Mouse (Mus musculus) lung, postnatal 25 days (tissue): ENCODE results near the gene Dguok.

Experiments
- DNase-seq: peaks from one replicate; pipeline ENCODE4 v3.0.0; 2022; ENCODE audit warnings: low spot score

The Dguok gene

DNA sequence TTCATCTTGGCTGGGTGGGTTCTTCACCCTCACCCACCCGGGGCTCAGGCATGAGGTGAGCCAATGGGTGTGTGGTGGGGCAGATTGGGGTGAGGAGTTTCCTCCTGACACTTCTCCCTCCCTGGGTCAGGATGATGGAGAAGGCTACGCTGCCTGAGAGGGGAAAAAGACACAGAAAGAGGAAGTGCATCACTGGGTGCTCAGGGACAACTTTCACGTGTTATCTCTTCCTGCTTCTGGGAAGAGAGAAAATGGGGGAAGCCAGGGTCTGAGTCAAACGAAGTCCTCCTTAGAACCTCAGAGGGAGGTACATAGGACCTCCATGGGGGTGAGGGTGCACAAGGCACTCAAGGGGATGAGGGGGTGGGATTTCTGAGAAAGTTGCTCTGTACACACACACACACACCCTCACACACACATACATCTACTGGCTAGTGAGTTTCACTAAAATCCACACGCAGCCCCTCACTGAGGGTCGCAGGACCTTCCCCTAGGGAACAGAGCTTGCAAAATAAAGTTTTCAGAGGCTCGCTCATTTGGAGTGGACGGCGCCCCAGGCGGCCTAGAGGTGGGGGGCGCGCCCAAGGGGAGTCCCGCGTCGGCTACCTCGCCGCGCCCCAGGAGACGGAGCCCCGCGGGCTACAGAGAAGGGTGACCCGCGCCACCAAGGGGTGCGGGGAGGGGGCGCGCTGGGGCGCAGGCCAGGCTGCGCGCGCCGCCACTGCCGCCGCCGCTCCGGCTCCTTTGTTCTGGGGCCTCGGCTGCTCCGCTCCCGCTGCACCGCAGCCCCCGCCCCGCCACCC lies 51.2 kb downstream of the Dguok start:
- DNase-seq: no peak

DNA sequence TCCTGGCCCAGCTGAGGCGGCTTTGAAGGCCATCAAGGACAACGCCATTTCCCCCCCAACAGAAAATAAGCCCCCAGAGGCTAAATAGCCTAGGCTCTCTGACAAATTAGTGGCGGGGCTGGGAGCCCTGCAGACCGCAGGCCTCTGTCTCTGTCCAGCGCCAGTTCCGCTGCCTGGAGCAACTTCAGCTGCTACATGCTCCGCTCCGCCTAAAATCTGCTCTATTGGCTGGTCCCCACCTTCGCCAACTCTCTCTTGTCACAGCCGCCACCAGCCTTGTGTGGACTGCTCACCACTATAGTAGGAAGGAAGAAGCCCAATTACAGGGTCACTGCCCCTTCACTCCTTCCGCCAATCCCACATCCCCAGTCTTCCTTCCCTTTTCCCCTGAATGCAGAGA lies 53.1 kb downstream of the Dguok start:
- no peak for DNase-seq

DNA sequence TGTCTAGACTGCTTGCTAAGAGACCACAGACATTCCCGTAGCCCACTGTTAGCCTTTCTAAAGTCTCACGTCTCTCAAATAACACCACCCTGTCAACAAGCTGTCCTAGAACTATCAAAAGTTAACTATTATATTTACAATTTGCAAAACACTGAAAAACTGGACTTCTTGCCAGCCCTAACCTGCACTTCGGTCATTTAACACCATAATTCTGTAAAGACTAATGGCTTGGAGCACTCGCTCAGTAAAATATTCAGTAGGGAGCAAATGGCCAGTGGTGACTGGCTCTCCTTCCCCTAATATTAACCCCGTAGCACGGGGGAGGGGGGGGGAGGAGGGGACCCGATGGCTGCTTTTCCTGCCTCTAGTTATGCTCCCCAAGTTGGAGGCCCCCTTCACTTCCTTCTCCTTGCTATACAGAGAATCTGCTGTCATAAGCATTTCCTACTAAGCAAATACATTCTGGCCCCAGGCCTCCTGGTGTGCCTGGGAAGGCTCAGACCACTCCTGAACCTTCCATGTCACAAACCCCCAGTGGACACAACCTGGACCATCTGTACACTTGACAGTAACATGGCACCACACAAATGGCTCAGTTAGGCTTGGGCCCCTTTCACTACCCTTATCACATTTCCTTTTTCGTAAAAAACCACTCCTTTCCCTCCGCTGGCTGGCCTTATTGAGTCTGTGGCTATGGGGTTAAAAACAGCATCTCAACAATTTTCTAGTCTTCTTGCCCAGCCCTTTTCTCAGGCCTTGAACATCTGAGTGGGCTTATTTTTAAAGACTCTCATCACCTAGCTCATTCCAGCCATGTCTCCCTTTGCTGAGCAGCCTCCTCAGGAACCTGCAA lies 56.1 kb downstream of the Dguok start:
- no peak for DNase-seq

DNA sequence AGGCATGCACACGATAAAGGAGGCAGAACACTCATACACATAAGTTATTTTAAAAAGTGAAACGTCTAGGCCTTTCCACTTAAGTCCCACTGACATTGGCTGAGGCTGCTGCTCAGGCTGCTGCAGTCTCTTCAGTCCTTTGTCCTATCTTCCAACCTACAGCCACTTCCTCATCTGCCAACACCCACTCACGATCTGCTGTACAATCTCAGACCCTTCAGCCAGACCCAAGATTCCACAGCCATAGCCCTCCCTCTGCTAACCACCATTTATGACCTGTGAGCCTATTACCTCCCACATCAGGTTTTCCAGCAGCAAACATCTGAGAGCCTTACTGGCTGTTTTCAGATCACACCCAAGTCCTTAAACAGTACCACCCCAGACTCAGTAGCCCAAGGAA lies 57.3 kb downstream of the Dguok start:
- DNase-seq: no peak

DNA sequence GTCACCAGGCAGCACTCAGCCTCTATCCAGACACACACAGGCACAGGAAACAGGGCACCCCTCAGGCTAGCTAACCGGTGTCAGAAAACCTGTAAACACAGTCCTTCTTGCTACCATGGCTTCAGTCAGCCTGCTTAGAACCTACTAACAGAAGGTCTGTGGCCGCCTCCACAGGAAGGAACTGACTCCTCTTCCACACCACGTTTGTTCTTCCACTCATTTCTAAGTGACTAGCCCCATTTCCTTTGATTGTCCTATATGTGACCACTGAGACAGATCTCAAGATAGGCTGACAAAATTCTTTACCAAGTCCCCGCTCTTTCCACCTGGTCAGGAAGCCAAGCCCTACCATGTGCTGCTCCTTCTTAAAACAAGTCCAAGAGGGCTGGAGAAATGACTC lies 57.9 kb downstream of the Dguok start:
- DNase-seq: no peak

DNA sequence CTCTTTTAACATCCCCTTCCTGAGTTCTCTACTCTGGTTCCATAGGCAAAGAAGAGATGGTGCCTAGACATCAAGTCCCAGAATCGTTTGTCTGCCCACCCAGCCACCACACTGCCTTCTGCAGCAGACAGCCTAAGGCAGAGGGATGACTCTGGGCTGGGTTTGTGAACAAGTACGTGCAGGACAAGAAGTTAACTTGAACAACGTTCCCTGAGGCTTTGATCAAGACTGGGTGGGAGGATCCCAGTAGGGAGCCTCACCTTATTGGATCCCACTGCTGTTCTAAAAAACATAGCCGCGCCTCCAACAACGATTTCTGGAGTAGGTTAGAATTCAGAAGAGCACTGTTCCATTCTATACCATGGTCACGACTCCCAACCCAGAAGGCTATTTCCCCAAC lies 59.7 kb downstream of the Dguok start:
- DNase-seq: no peak

DNA sequence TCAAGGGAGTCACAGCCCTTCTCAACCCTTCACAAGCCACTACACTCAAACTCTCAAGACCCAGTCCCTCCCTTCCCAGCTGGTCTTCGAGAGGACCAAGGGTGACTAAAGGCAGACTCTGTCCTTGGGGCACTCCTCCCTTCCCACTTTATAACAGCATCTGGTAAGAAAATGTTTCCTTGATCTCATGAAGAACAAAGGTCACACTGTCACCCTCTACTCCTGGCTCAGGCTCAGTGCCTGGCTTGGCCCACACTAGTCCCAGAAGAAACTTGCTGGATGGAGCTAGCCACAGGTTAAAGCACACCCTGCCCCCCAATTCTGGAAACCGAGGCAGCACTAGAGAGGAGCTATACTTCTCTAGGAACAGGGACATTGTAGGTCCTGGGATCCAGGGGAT lies 61.0 kb downstream of the Dguok start:
- no peak for DNase-seq

DNA sequence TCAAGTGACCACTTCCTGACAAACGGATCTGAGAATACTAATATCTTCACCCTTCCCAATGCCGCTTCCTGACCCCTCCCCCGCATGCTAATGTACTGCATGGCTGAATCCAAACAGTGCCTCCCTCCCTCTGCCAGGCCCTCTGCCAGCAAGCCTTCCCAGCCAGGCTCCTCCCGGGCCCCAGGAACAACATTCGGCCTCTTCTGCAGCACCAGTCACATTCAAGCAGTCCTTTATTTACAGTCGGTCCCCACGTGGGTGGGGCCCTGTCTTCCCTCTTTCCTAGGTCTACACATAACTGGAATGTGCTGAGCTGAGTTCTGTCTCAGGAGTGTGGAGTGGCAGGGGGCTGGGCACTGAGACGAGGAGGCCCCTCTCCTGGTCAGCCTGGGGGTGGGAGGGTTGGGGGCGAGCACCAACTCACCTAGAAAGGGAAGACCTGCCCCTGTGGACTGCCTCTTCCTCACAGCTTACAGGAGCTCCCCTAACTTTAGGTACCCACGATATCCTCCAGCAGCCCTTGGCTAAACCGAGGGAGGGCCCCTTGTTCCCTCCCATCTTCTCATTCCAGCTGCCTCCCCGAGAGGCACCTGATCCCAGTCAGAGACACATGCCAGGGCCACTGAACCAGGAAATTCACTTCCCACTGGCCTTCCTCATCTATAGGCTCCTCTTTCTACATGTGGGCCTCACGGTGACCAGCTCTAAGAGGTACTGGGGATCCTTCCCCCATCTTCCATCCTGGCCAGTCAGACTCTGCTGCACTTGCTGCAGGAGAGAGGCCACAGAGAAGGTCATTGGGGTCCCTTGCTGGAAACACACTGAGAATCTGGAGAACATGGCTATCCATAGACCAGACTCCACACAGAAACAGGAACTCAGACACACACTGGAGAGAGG lies 63.1 kb downstream of the Dguok start:
- peak; percentile 93 for DNase-seq

DNA sequence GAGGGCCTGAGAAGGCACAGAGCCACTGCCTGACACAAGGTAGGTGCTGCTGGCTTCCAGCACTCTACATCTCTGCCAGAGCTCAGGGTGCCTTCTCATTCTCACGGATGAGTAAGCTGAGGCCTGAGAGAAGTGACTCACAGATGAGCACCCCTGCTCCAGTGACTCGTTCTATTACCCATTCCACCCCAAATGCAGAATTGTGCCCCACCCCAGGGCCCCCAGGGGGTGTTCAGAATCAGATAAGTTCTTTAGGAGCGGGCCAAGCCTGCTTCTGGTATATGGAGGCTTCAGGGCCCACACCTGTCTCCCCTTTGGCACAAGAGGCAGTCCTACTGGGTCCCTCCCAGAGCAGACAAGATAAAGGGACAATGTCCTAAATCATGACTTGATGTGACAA lies 64.1 kb downstream of the Dguok start:
- DNase-seq: no peak

DNA sequence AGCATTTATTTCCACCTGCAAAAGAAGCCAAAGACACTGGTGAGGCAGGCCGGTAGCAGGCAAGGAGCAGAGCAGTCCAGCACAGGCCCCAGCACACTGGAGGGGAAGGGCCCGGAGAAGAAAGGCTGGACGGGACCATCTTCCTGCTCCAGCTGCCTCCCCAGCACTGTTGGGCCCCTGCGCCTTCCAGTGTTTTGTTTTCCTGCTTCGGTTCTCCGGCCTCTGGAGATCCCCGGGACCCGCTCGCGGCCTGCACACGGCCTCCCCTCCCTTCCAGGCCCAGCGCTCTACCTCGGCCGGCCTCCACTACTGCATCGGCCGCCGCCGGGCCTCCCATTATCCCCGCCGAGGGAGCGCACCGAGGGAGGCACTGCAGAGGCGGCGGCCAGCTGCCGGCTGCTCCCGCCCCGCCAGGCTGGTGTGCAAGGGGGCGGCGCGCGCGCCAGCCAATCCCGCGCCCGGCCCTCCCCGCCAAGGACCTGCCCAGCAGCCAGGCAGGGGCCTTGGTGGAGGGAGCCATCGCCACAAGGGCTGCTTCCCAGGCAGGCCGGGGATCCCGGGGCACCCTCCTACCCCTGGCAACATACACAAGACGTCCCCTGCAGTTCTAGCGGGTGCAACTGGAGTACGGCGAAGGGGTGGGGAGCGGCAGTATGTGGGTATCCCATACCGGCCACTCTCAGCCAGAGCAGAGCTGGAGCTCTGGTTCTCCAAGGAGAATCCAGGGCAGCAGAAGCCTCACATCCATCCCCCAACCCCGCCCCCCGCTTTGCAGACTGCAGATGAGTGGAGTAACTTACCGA lies 65.3 kb downstream of the Dguok start:
- DNase-seq: peak; percentile 91

DNA sequence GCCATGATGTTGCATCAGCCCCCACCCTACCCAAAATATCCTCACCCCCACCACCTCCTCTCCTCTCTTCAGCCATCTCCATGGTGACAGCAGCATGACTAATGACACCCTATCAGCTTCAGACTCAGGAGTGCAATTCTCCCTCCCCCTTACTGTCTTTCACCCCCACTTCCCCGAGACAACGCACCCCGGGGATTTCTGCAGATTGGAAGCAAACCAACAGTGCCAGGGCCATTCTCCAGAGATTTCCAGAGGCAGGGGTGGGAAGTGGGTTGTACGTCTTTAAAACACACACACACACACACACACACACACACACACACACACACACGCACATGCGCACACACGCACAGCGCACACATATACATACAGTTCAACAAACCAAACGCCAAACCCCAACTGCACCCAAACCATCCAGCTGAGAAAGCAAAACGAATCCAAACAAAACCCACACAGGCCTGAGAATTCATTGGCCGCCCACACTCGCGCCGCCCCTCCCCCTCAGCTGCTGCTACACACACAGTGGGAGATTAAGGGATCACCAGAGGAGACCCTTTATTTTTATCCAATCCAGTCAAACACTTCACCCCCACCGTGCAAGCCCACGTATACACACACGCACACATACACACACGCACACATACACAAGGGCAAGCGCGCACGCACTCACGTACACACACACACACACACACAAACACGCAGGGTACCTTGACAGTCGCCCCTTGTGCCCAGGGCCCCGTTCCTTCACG lies 66.1 kb downstream of the Dguok start:
- DNase-seq: no peak

DNA sequence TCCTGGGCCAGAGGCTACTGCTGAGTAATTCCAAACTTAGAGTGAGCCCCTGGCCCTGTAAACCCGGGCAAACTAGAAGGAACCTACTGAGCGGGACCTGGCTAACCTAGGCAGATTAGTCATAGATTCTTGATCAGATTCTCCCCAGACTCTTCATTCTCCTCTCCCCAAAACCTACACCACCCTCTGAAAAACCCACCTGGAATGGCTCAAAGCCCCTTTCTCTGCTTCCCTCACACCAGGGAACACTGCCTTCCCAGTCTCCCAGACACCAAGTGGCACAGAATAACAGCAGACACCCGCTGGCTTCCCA lies 66.6 kb downstream of the Dguok start:
- no peak for DNase-seq

DNA sequence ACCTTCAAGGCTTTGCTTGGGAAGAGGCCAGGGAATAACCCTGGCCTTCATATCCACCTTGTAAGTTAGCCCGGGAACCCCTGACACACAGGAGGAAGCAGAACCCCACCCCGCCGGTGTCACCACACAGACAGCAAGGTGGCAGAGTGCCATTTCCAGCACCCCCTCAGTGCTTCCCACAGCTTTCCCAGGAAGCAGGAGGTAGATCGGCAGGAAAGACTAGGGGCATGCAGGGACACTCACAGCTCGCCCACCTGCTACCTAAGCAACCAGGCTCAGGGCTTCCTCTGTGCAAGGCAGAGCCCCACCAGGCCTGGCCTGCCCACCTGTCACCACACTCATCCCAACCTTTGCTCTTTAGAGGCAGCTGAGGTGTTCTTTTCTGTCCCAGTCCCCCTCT lies 67.0 kb downstream of the Dguok start:
- no peak for DNase-seq

DNA sequence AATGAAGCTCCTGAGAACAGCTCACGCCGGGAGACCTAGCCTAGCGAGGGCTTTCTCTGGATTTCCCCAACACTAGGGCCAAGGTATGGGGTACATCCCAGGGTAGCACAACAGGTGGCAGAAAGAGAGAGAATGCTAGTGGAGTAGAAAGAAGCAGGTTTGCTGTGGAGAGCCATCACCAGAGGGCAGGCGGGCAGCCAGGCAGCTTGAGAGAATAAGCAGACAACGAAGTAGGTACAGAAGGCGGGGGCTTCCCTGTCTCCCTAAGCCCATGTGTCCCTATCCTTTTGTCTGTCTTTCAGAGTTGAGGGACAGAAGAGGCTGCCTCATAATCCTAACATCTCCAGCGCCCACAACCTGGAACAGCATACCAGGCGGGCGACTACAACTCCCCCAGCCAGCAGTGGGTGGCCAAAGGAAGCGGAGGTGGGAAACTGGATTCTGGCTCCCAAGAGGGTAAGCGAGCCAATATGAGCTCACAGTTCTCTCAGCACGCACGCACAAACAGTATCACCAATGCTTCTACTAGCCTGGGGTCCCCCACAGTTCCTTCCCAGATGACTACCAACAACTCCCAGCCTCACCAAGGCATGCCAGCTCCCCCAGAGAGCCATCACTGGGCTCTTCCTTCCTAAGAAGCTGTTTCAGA lies 67.5 kb downstream of the Dguok start:
- no peak for DNase-seq

DNA sequence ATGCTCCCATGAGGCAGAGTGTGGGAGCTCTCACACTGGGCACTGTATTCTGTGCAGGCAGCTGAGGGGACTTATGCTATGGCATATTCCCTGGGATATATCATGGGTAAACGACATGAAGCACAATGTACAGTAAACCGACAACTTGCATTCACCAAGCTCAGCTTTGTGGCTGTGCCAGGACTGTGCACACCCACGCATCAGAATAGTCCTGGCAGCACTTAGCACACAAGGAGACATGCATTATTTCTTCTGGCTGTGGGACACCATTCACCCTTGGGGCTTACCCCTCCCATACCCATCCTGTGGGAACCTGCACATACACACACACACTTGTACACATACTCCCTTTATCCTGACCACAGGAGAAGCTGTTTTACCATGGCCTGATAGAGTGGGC lies 68.2 kb downstream of the Dguok start:
- no peak for DNase-seq

DNA sequence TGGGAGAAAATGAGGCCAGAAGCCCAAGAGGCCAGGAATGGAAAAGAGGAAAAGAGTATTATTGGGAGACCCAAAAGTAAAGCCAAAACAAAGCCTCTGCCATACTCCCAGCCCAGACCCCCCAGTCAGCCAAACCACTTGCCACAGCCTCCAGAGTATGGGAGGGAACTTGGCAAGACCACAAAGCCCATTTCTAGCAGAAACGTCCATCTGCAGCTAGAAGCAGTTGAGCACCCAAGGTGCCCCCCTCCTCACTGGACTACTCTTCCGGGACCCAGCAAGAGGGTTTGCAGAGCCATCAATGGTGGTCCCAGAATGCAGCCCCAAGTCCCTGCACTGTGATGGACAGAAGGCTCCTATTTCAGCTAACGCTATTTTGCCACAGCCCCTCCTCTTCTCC lies 69.0 kb downstream of the Dguok start:
- no peak for DNase-seq

DNA sequence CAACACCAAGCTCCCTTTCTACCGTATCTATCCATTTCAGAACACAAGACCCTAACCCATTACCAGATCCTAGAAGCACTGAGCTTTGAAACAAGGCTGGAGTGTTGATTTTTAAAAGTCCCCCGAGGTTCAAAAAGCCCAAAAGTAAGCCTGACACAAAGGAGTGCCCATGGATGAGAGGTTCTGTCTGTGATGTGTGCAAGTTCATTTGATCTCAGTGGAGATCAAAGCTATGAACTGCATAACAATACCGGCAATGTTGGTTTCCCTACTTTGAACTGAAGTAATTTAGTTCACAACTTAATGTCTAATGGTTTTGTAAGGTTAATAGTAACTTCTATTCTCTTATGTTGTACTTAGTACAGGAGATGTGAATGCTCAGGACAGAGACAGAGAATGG lies 69.5 kb downstream of the Dguok start:
- no peak for DNase-seq

DNA sequence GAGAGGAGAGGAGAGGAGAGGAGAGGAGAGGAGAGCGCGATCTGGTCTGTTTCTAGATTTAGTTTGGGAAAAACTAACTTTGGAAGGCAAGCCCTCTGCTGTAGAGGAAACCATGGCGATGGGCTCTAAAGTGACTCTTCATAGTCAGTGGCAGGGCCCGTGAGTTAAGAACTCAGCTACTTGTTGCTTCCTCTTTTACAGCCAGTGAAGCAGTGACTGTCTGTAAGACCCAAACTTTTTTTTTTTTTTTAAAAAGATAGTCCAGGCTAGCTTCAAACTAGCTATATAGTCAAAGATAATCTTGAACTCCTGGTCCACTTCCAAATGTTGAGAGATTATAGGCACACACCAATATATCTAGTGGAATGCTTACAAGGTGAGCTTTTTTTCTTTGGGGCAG lies 70.2 kb downstream of the Dguok start:
- DNase-seq: no peak

DNA sequence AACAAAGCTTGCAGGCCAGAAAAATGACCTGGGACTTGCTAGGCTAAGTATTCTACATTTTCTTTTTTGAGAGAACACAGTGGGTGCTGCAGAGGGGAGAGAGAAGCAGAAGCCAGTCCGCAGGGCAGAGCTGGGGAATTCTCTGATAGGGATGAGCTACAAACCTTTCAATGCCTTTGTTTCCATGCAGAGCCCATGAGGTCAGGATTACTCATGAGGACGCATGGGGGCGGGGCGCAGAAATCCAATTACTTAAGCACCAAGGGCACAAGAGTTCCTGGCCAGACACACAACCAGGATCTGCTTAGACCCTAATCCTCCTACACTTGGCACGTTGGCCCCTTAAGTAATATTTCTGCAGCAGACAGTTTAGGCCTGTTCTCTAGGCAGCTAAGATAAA lies 71.6 kb downstream of the Dguok start:
- DNase-seq: no peak

DNA sequence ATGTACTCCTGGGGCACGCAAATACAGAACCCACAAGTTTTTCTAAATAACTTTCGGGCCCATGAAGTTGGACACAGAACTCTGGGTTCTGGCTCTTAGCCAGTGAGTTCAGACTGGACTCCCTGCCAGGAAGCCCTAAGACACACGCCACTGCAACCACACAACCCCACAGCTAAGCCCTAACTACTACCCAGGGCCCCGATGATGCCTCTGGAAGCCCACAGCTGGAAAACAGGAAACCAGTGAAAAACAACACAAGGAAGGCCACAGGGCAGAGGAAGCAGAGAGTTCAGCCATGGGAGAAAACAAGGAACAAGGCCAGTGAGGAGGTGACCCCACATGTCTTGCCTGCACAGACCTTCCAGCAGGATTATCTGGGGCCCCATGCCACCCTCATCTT lies 73.2 kb downstream of the Dguok start:
- no peak for DNase-seq

DNA sequence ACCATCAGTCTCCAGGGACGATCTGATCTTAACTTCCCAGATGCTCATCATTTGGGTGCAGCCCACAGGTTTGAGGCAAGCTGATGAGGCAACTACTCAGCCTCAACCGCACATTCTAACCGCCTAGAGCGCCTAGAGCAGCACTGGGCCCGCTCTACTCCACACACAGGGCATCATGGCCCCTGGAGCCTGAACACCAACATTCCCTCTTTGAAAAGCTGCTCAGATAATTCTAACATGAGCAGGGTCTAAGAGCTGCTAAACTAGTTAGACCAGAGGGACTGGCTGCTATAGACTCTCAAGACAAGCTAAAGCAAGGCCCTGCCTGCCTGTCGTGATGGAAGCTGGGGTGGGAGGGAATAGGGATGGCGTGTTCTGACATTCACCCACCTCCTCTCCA lies 73.8 kb downstream of the Dguok start:
- no peak for DNase-seq
